Mouse (Mus musculus): Measurements from ENCODE around the gene Pde5a. TPM values are rescaled to one million over a fixed set of nuclear protein-coding genes. Genes with fewer than 3 reads are reported as not detected.

The Pde5a gene
- polyA plus RNA-seq, 1 experiment from 2014 or later, result 4.3 TPM

DNA sequence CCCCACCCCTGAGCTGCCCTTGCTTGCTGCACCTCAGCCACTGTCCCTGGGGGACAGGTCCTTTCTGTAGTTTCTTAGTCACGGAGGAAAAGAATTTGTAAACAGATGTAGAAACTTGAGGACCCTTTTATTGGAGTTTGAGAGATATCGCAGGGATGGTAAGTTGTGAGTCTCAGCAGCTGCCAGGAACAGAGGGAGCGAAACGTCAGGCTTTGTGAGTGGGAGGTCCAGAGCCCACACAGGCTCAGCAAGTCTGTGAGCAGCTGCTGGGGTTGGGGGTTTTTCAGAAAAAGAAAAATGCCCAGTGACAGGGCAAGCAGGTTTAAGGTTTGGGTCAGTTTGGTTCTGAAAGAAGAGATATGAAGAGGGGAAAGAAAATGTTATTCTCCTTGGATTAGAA, 92.0 kb downstream of the Pde5a start:
- no peak for ATAC-seq (ENCODE audit: low FRiP score)
- no peak overlapping the region for H3K9ac ChIP-seq
- WGBS, result 68% methylated on average over 4 of the region's 4 CpGs
- no peaks in the 10 kb centered on the region for H3K27me3 ChIP-seq
- H3K4me3 ChIP-seq (replicated peaks), result no peak overlapping the region
- 0 out of 2 replicates have a peak, but pooled peaks cover 5% of the 10 kb centered on the region for H3K36me3 ChIP-seq (replicated peaks)
- no peak overlapping the region for H3K27ac ChIP-seq
- no peaks in the 10 kb centered on the region for H3K4me1 ChIP-seq
- H3K9me3 ChIP-seq, result no peaks in the 10 kb centered on the region
- H3K4me2 ChIP-seq, result no peak overlapping the region

- Histone ChIP-seq H3K27me3 (no peaks in the 10 kb centered on the region), H3K9ac (no peak overlapping the region), H3K4me1 (no peaks in the 10 kb centered on the region), H3K36me3 (replicated peaks) (no peaks in the 10 kb centered on the region), H3K4me3 (replicated peaks) (no peak overlapping the region), H3K4me2 (no peak overlapping the region), H3K9me3 (no peaks in the 10 kb centered on the region), H3K27ac (no peak overlapping the region)
- 89% methylated on average over 11 of the region's 11 CpGs for WGBS
- ATAC-seq (ENCODE audit: low FRiP score), result peak; percentile 60; the same call in 1 of the 2 replicates
Measured at GRCm38 (mm10) chr3:122828270-122829058, 99.7 kb downstream of the Pde5a start.

DNA sequence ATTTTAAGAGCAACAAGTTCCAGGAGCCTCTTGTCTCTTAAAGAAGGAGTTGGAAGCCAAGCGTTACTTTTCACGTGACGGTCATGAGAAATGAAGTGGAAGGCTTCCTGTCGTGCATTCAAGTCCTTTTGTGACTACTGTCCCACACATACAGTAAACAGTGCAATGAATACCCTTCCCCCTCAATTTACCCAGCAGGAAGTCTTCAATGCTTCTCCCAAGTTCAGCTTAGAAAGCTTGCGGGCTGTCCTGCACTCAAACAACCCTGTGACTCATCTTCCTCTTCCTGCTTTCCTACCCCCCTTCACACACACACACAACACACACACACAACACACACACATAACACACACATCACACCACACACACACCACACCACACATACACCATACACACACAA, 105.8 kb downstream of the Pde5a start:
- WGBS, result 63% methylated on average over 5 of the region's 5 CpGs
- H3K36me3 ChIP-seq (replicated peaks), result no peaks in the 10 kb centered on the region
- no peaks in the 10 kb centered on the region for H3K27me3 ChIP-seq
- ATAC-seq (ENCODE audit: low FRiP score), result no peak
- 0 out of 2 replicates have a peak, but pooled peaks cover 2% of the 10 kb centered on the region for H3K4me1 ChIP-seq
- H3K4me3 ChIP-seq (replicated peaks), result no peak overlapping the region
- H3K4me2 ChIP-seq, result no peak overlapping the region
- H3K27ac ChIP-seq, result no peak overlapping the region
- H3K9me3 ChIP-seq, result no peaks in the 10 kb centered on the region
- H3K9ac ChIP-seq, result no peak overlapping the region

DNA sequence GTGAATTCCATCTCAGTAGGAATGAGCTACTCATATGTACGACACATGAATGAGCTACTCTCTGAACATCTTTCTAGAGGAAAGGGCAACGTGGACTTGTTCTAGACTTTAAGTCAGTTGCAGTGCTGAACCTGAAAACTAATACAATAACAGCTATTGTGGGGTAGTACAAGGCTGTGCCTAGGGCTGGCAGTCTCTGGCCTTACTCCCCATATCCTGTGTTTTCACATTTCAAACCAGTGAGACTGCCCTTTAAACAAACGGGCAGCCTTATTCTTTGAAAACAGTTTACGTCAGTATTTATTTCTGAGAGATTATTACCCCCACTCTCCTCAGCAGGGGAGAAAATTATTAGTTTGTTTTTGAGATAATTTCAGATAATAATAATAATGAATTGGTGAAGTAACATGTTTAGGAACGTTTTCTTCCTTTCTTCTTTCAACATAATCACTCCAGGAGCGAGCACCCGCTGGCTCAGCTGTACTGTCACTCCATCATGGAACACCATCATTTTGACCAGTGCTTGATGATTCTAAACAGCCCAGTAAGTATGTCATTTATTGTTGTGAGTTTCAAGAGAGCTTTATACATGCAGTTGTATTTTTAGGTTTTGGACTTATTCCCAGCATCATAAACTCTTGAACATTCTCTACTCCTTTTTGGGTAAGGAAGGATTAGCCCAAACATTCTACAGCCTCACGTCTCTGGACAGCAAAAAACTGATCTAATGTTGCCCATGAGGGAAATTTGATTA, 106.5 kb downstream of the Pde5a start:
- Histone ChIP-seq H3K4me3 (replicated peaks) (no peak overlapping the region), H3K9ac (no peak overlapping the region), H3K4me1 (0 out of 2 replicates have a peak, but pooled peaks cover 2% of the 10 kb centered on the region), H3K27ac (no peak overlapping the region), H3K4me2 (no peak overlapping the region), H3K27me3 (no peaks in the 10 kb centered on the region), H3K9me3 (no peaks in the 10 kb centered on the region), H3K36me3 (replicated peaks) (no peaks in the 10 kb centered on the region)
- 88% methylated on average over 8 of the region's 8 CpGs for WGBS
- ATAC-seq (ENCODE audit: low FRiP score), result no peak

- Histone ChIP-seq H3K4me3 (replicated peaks) (no peak overlapping the region), H3K27ac (no peak overlapping the region), H3K27me3 (no peaks in the 10 kb centered on the region), H3K9ac (no peak overlapping the region), H3K4me2 (no peak overlapping the region), H3K9me3 (no peaks in the 10 kb centered on the region), H3K4me1 (0 out of 2 replicates have a peak, but pooled peaks cover 2% of the 10 kb centered on the region), H3K36me3 (replicated peaks) (no peaks in the 10 kb centered on the region)
- 83% methylated on average over 2 of the region's 2 CpGs for WGBS
- no peak for ATAC-seq (ENCODE audit: low FRiP score)
Measured at GRCm38 (mm10) chr3:122837639-122838038, 108.9 kb downstream of the Pde5a start.

- 88% methylated on average over 5 of the region's 5 CpGs for WGBS
- no peak for ATAC-seq (ENCODE audit: low FRiP score)
- Histone ChIP-seq H3K4me1 (no peaks in the 10 kb centered on the region), H3K4me2 (no peak overlapping the region), H3K9me3 (peaks cover 6% of the 10 kb centered on the region; the same call in 1 of the 2 replicates), H3K27me3 (no peaks in the 10 kb centered on the region), H3K36me3 (replicated peaks) (peaks cover 7% of the 10 kb centered on the region), H3K9ac (no peak overlapping the region), H3K4me3 (replicated peaks) (no peak overlapping the region), H3K27ac (no peak overlapping the region)
Measured at GRCm38 (mm10) chr3:122848410-122849034, 119.8 kb downstream of the Pde5a start.

DNA sequence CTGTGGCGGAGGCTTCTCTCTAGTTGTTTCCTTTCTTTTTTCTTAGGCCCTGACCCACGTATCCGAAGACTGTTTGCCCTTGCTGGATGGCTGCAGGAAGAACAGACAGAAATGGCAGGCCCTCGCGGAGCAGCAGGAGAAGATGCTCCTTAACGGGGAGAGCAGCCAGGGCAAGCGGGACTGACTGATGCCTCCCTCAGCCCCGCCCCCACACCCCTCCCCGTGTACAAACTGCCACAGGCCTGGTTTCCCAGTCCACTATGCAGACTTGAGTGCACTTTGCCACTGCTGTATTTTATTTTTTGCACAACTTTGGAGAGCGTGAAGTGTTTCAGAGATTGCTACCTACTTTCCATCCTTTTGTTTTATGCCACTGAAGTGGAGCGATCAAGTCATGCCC, 126.4 kb downstream of the Pde5a start:
- 50% methylated on average over 11 of the region's 11 CpGs for WGBS
- ATAC-seq (ENCODE audit: low FRiP score), result 0 out of 2 replicates have a peak, but pooled peaks have one; percentile 33
- Histone ChIP-seq H3K9ac (no peak overlapping the region), H3K4me2 (no peak overlapping the region), H3K4me1 (peaks cover 3% of the 10 kb centered on the region; the same call in 1 of the 2 replicates), H3K27me3 (no peaks in the 10 kb centered on the region), H3K27ac (no peak overlapping the region), H3K36me3 (replicated peaks) (no peaks in the 10 kb centered on the region), H3K9me3 (no peaks in the 10 kb centered on the region), H3K4me3 (replicated peaks) (no peak overlapping the region)

DNA sequence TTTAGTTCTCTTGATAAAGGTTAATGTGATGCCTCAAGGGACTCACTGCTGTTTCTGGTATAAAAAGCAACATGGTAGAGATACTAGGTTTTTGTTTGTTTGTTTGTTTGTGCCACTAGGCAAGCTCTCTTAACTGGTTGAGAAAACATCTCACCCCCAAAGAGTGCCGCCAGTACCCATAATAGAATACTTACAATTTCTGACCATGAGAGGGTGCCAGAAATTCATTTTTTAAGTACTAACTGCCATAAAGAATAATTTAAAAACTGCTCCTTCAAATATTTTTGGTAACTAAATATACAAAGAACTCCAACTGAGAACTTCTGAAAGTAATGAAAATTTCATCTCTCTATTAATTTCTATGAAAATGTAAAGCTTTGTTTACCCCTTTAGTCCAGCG, 131.1 kb downstream of the Pde5a start:
- no peak overlapping the region for H3K27ac ChIP-seq
- H3K4me2 ChIP-seq, result no peak overlapping the region
- H3K9me3 ChIP-seq, result no peaks in the 10 kb centered on the region
- no peak overlapping the region for H3K4me3 ChIP-seq (replicated peaks)
- H3K4me1 ChIP-seq, result peaks cover 3% of the 10 kb centered on the region; the same call in 1 of the 2 replicates
- no peaks in the 10 kb centered on the region for H3K36me3 ChIP-seq (replicated peaks)
- H3K27me3 ChIP-seq, result no peaks in the 10 kb centered on the region
- no peak overlapping the region for H3K9ac ChIP-seq
- no peak for ATAC-seq (ENCODE audit: low FRiP score)
- 83% methylated on average over 2 of the region's 2 CpGs for WGBS

GRCm38 (mm10) chr3:122860573-122861498, 132.1 kb downstream of the Pde5a start:
- Histone ChIP-seq H3K4me1 (peaks cover 3% of the 10 kb centered on the region; the same call in 1 of the 2 replicates), H3K4me2 (no peak overlapping the region), H3K36me3 (replicated peaks) (no peaks in the 10 kb centered on the region), H3K9me3 (no peaks in the 10 kb centered on the region), H3K27me3 (no peaks in the 10 kb centered on the region), H3K9ac (no peak overlapping the region), H3K4me3 (replicated peaks) (no peak overlapping the region), H3K27ac (no peak overlapping the region)
- ATAC-seq (ENCODE audit: low FRiP score), result no peak
- 90% methylated on average over 12 of the region's 12 CpGs for WGBS

DNA sequence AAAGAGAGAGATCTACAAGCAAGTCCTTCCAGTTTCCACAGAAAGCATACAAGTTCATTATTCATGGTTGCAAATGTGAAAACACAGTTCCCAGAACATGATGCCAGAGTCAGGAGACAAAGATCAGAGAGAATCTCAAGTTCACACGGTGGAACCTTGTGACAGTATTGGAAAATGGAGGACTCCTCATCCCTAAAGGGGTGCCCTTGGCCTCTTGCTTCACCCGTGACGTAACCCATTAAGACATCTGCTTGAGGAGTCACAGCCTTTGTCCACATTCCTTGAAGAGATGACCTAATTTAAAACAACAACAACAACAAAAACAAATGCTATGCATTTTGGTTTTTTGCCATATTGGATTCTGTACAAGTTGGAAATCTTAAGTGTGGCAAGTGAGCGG, 136.3 kb downstream of the Pde5a start:
- Histone ChIP-seq H3K36me3 (replicated peaks) (no peaks in the 10 kb centered on the region), H3K4me2 (no peak overlapping the region), H3K9me3 (no peaks in the 10 kb centered on the region), H3K27me3 (no peaks in the 10 kb centered on the region), H3K4me1 (no peaks in the 10 kb centered on the region), H3K27ac (no peak overlapping the region), H3K9ac (no peak overlapping the region), H3K4me3 (replicated peaks) (no peak overlapping the region)
- WGBS, result 88% methylated on average over 4 of the region's 4 CpGs
- no peak for ATAC-seq (ENCODE audit: low FRiP score)

GRCm38 (mm10) chr3:122868270-122868669, 139.5 kb downstream of the Pde5a start:
- 100% methylated on average over 1 of the region's 1 CpGs for WGBS
- H3K4me2 ChIP-seq, result no peak overlapping the region

More at GRCm38 (mm10) chr3:122868270-122868669, 139.5 kb downstream of the Pde5a start:
- no peak overlapping the region for H3K9ac ChIP-seq
- H3K4me3 ChIP-seq (replicated peaks), result no peak overlapping the region
- H3K9me3 ChIP-seq, result no peaks in the 10 kb centered on the region
- no peaks in the 10 kb centered on the region for H3K4me1 ChIP-seq
- no peak for ATAC-seq (ENCODE audit: low FRiP score)
- H3K27ac ChIP-seq, result no peak overlapping the region
- H3K36me3 ChIP-seq (replicated peaks), result no peaks in the 10 kb centered on the region
- H3K27me3 ChIP-seq, result no peaks in the 10 kb centered on the region

Data from forebrain, embryonic 12.5 days (tissue).